Mouse (Mus musculus): ENCODE measurements around the gene Lamc1. TPM values are rescaled to one million over a fixed set of nuclear protein-coding genes. Genes with fewer than 3 reads are reported as not detected.

Lamc1 gene
- total RNA-seq, 2 experiments from 2014 or later = 415 to 420 TPM

Other genes starting within 250 kb of the Lamc1 start
- gene Lamc2, start 146.3 kb downstream of the Lamc1 start, total RNA-seq (2021) = 10 to 100 TPM in 1 of 2 experiments, 1 to 10 TPM in 1; 9.2 to 13.4 TPM
- not detected for gene Shcbp1l, start 92.4 kb upstream of the Lamc1 start, total RNA-seq (2021)
- gene Dhx9, start 154.9 kb upstream of the Lamc1 start, total RNA-seq (2021) = 10 to 100 TPM; 79.7 to 88.1 TPM
- gene Npl, start 217.3 kb upstream of the Lamc1 start, total RNA-seq (2021) = 1 to 10 TPM; 2.4 to 2.6 TPM